Mouse (Mus musculus) liver, embryonic 13.5 days (tissue): ENCODE results near the gene Nrip1. TPM values are rescaled to one million over a fixed set of nuclear protein-coding genes. Genes with fewer than 3 reads are reported as not detected.

Experiments used
- ATAC-seq: fragments of 200-750 bp; cut with Nextera tagmentation; 2 replicates; pipeline ENCODE4 v1.8.0; 2017; ENCODE audit warnings: low read depth, mild to moderate bottlenecking, moderate number of reproducible peaks, moderate library complexity
- DNase-seq: peaks from one replicate; pipeline ENCODE4 v3.0.0; 2022
- H3K27ac ChIP-seq: fragments of 300-500 bp; sonication (generic); 2 replicates; pipeline ENCODE4 v1.5.1; 2015; ENCODE audit warnings: moderate library complexity, mild to moderate bottlenecking, inconsistent platforms
- H3K27me3 ChIP-seq: fragments of 300-500 bp; sonication (generic); 2 replicates; pipeline ENCODE4 v1.6.1; 2015; ENCODE audit warnings: mild to moderate bottlenecking, inconsistent platforms
- H3K36me3 ChIP-seq: fragments of 300-500 bp; sonication (generic); 2 replicates; pipeline ENCODE4 v1.6.1; 2015; ENCODE audit warnings: mild to moderate bottlenecking, inconsistent platforms
- H3K4me1 ChIP-seq: fragments of 300-500 bp; sonication (generic); replicated peaks from 2 replicates; pipeline ENCODE4 v1.6.1; 2015; ENCODE audit warnings: inconsistent platforms
- H3K4me2 ChIP-seq: fragments of 300-500 bp; sonication (generic); 2 replicates; pipeline ENCODE4 v1.6.1; 2015; ENCODE audit warnings: inconsistent platforms, mild to moderate bottlenecking, moderate library complexity
- H3K4me3 ChIP-seq: fragments of 300-500 bp; sonication (generic); replicated peaks from 2 replicates; pipeline ENCODE4 v1.5.1; 2015; ENCODE audit warnings: mild to moderate bottlenecking, inconsistent platforms
- H3K9ac ChIP-seq: fragments of 300-500 bp; sonication (generic); 2 replicates; pipeline ENCODE4 v1.6.1; 2015; ENCODE audit warnings: mild to moderate bottlenecking, inconsistent platforms
- H3K9me3 ChIP-seq: fragments of 300-500 bp; sonication (generic); replicated peaks from 2 replicates; pipeline ENCODE4 v1.6.1; 2016; ENCODE audit warnings: inconsistent platforms
- WGBS: fragments of 180-500 bp; shearing (Covaris S2); methylation state at CpG from one replicate; pipeline ENCODE4 v1.1.7; 2015; ENCODE audit not compliant: insufficient replicate concordance; 5-methylcytosine and 5-hydroxymethylcytosine counted together
- polyA plus RNA-seq: library from polyadenylated mRNA; unstranded; fragments of >200 nt; fragmentation: Nextera tagmentation; extraction: Ambion mirVana; gene quantifications from 2 replicates; pipeline ENCODE4 v1.2.1, GENCODE M21; 2015

The Nrip1 gene
- polyA plus RNA-seq, 1 experiment from 2014 or later = 20.4 TPM

- Histone ChIP-seq H3K4me3 (peak overlapping the region; percentile 31), H3K36me3 (peaks cover 8% of the 10 kb centered on the region), H3K27ac (peak overlapping the region; percentile 98), H3K4me2 (peak overlapping the region; percentile 71), H3K27me3 (no peaks in the 10 kb centered on the region), H3K9ac (peak overlapping the region; percentile 69), H3K9me3 (no peaks in the 10 kb centered on the region), H3K4me1 (peaks cover 78% of the 10 kb centered on the region)
- DNase-seq (peak; percentile 78), ATAC-seq (peak; percentile 96)
- WGBS = 28% methylated on average over 12 of the region's 12 CpGs
Measured at GRCm38 (mm10) chr16:76314013-76314950, 59.3 kb downstream of the Nrip1 start.

- Histone ChIP-seq H3K27ac (peak overlapping the region; percentile 98), H3K4me2 (peak overlapping the region; percentile 18; the same call in 1 of the 2 replicates), H3K4me3 (no peak overlapping the region), H3K27me3 (no peaks in the 10 kb centered on the region), H3K4me1 (peaks cover 74% of the 10 kb centered on the region), H3K9me3 (no peaks in the 10 kb centered on the region), H3K9ac (peak overlapping the region; percentile 69), H3K36me3 (peaks cover 17% of the 10 kb centered on the region)
- 46% methylated on average over 1 of the region's 1 CpGs for WGBS
- ATAC-seq (no peak), DNase-seq (no peak)
Measured at GRCm38 (mm10) chr16:76312887-76313420, 60.7 kb downstream of the Nrip1 start.

- Histone ChIP-seq H3K27me3 (no peaks in the 10 kb centered on the region), H3K27ac (no peak overlapping the region; the same call in 1 of the 2 replicates), H3K4me1 (peaks cover 69% of the 10 kb centered on the region), H3K9ac (no peak overlapping the region), H3K36me3 (peaks cover 30% of the 10 kb centered on the region), H3K9me3 (no peaks in the 10 kb centered on the region), H3K4me2 (no peak overlapping the region), H3K4me3 (no peak overlapping the region)
- 78% methylated on average over 2 of the region's 2 CpGs for WGBS
- no peak for ATAC-seq
- DNase-seq = no peak
Measured at GRCm38 (mm10) chr16:76310791-76311190, 62.8 kb downstream of the Nrip1 start.

- Histone ChIP-seq H3K4me1 (peaks cover 64% of the 10 kb centered on the region), H3K27me3 (no peaks in the 10 kb centered on the region), H3K36me3 (peaks cover 30% of the 10 kb centered on the region), H3K4me2 (no peak overlapping the region), H3K9ac (no peak overlapping the region), H3K27ac (no peak overlapping the region), H3K4me3 (no peak overlapping the region), H3K9me3 (no peaks in the 10 kb centered on the region)
- WGBS = 87% methylated on average over 8 of the region's 8 CpGs
- DNase-seq (no peak), ATAC-seq (no peak)
Measured at GRCm38 (mm10) chr16:76310286-76310685, 63.3 kb downstream of the Nrip1 start.

- ATAC-seq (no peak), DNase-seq (no peak)
- Histone ChIP-seq H3K9ac (no peak overlapping the region), H3K9me3 (no peaks in the 10 kb centered on the region), H3K27ac (peak overlapping the region; percentile 11; the same call in 1 of the 2 replicates), H3K4me3 (no peak overlapping the region), H3K36me3 (peaks cover 31% of the 10 kb centered on the region), H3K4me2 (no peak overlapping the region), H3K4me1 (peaks cover 63% of the 10 kb centered on the region), H3K27me3 (no peaks in the 10 kb centered on the region)
- 80% methylated on average over 7 of the region's 7 CpGs for WGBS
Measured at GRCm38 (mm10) chr16:76309280-76309679, 64.3 kb downstream of the Nrip1 start.

GRCm38 (mm10) chr16:76307039-76307438, 66.6 kb downstream of the Nrip1 start:
- no peak overlapping the region for H3K4me2 ChIP-seq
- H3K4me1 ChIP-seq = peaks cover 45% of the 10 kb centered on the region
- H3K9me3 ChIP-seq = no peaks in the 10 kb centered on the region
- no peak overlapping the region for H3K4me3 ChIP-seq
- H3K9ac ChIP-seq = no peak overlapping the region
- no peak overlapping the region; the same call in 1 of the 2 replicates for H3K27ac ChIP-seq
- peaks cover 33% of the 10 kb centered on the region for H3K36me3 ChIP-seq
- H3K27me3 ChIP-seq = no peaks in the 10 kb centered on the region
- DNase-seq (no peak), ATAC-seq (no peak)
- 83% methylated on average over 3 of the region's 3 CpGs for WGBS

GRCm38 (mm10) chr16:76306446-76306845, 67.2 kb downstream of the Nrip1 start:
- no peaks in the 10 kb centered on the region for H3K27me3 ChIP-seq
- no peak overlapping the region for H3K9ac ChIP-seq
- H3K4me1 ChIP-seq = peaks cover 48% of the 10 kb centered on the region
- DNase-seq = no peak
- H3K4me3 ChIP-seq = no peak overlapping the region
- no peak overlapping the region for H3K4me2 ChIP-seq
- no peak for ATAC-seq
- no peak overlapping the region; the same call in 1 of the 2 replicates for H3K27ac ChIP-seq
- H3K9me3 ChIP-seq = no peaks in the 10 kb centered on the region
- 85% methylated on average over 4 of the region's 4 CpGs for WGBS
- H3K36me3 ChIP-seq = peaks cover 33% of the 10 kb centered on the region

- Histone ChIP-seq H3K4me3 (no peak overlapping the region), H3K27me3 (no peaks in the 10 kb centered on the region), H3K9ac (no peak overlapping the region), H3K4me1 (peaks cover 57% of the 10 kb centered on the region), H3K36me3 (peaks cover 17% of the 10 kb centered on the region), H3K4me2 (no peak overlapping the region), H3K9me3 (no peaks in the 10 kb centered on the region), H3K27ac (no peak overlapping the region)
- ATAC-seq = no peak
- DNase-seq = no peak
- 86% methylated on average over 6 of the region's 6 CpGs for WGBS
Measured at GRCm38 (mm10) chr16:76303436-76303835, 70.2 kb downstream of the Nrip1 start.

GRCm38 (mm10) chr16:76301728-76302050, 71.9 kb downstream of the Nrip1 start:
- Histone ChIP-seq H3K9me3 (no peaks in the 10 kb centered on the region), H3K4me3 (no peak overlapping the region), H3K4me1 (peaks cover 45% of the 10 kb centered on the region), H3K27me3 (no peaks in the 10 kb centered on the region), H3K36me3 (peaks cover 11% of the 10 kb centered on the region; the same call in 1 of the 2 replicates), H3K9ac (no peak overlapping the region; the same call in 1 of the 2 replicates), H3K27ac (peak overlapping the region; percentile 65; the same call in 1 of the 2 replicates), H3K4me2 (no peak overlapping the region)
- no peak for DNase-seq
- 66% methylated on average over 7 of the region's 7 CpGs for WGBS
- no peak for ATAC-seq

- 80% methylated on average over 8 of the region's 8 CpGs for WGBS
- no peak for DNase-seq
Measured at GRCm38 (mm10) chr16:76301037-76301727, 72.4 kb downstream of the Nrip1 start.

GRCm38 (mm10) chr16:76300452-76300851, 73.2 kb downstream of the Nrip1 start:
- no peaks in the 10 kb centered on the region for H3K27me3 ChIP-seq
- 0 out of 2 replicates have a peak overlapping the region, but pooled peaks have one; percentile 22 for H3K9ac ChIP-seq
- peak; percentile 52 for ATAC-seq
- no peak for DNase-seq
- H3K36me3 ChIP-seq = peaks cover 8% of the 10 kb centered on the region
- peaks cover 44% of the 10 kb centered on the region for H3K4me1 ChIP-seq
- WGBS = 59% methylated on average over 6 of the region's 6 CpGs
- peak overlapping the region; percentile 65; the same call in 1 of the 2 replicates for H3K27ac ChIP-seq
- no peak overlapping the region for H3K4me2 ChIP-seq
- H3K9me3 ChIP-seq = no peaks in the 10 kb centered on the region
- H3K4me3 ChIP-seq = no peak overlapping the region

More at GRCm38 (mm10) chr16:76301037-76301727, 72.4 kb downstream of the Nrip1 start:
- Histone ChIP-seq H3K4me2 (no peak overlapping the region), H3K27me3 (no peaks in the 10 kb centered on the region), H3K27ac (peak overlapping the region; percentile 65), H3K4me3 (no peak overlapping the region), H3K9me3 (no peaks in the 10 kb centered on the region), H3K9ac (peak overlapping the region; percentile 22; the same call in 1 of the 2 replicates), H3K36me3 (peaks cover 11% of the 10 kb centered on the region), H3K4me1 (peaks cover 44% of the 10 kb centered on the region)
- peak; percentile 34; the same call in 1 of the 2 replicates for ATAC-seq
